Mouse (Mus musculus) ovary, adult 2 months (tissue): ENCODE results near the gene Mroh2b. TPM values are rescaled to one million over a fixed set of nuclear protein-coding genes. Genes with fewer than 3 reads are reported as not detected.

ENCODE experiments used
- polyA plus RNA-seq: library from polyadenylated mRNA; depleted of rRNA; stranded (reverse); fragments of >200 nt; gene quantifications from 2 replicates; pipeline ENCODE4 v1.2.3, GENCODE M21; 2012; rRNA removed

The Mroh2b gene
- not detected in 2 replicates for polyA plus RNA-seq

DNA sequence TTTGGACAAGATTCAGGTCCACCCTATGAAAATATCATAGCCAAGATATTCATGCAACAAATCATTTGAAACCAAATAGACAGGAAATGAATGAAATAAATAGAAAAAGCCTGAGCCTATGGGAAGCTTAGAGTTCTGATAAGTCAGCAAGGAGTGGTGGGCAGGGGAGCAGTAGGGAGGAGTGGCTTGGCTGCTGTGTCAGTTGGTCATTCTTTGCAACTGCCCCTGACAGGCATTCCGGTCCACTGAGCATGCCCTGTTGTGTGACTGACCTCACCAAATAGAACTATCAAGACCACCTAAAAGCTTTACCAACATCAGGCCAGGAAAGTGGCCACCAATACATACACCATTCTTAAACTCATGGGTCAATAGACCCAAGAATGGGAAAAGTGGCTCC is at the start of gene Mroh2b:
Mroh2b (plus strand) TSS at position 301 of the 400 bp plus-strand sequence.

Other genes with a start within 250 kb of the Mroh2b start
- 0.60 and 1.00 TPM in 2 replicates for gene C6, start 171.6 kb upstream of the Mroh2b start, polyA plus RNA-seq
- gene C7, start 165.0 kb downstream of the Mroh2b start, polyA plus RNA-seq = 0.83 and 1.3 TPM in 2 replicates
- gene Card6, start 209.8 kb downstream of the Mroh2b start, polyA plus RNA-seq = 1.8 and 3.3 TPM in 2 replicates
- 1,100 and 1,204 TPM in 2 replicates for gene Rpl37, start 217.9 kb downstream of the Mroh2b start, polyA plus RNA-seq
- 2.3 and 3.6 TPM in 2 replicates for gene Prkaa1, start 245.1 kb downstream of the Mroh2b start, polyA plus RNA-seq